Mouse (Mus musculus): Measurements from ENCODE around the gene Stmn1.

- TF ChIP-seq POLR2A (IDR thresholded peaks at IDR 0.05; ENCODE audit: low read depth, low read length) = no peak
- TF ChIP-seq CTCF (IDR thresholded peaks at IDR 0.05; ENCODE audit: extremely low read depth, insufficient read length, insufficient replicate concordance, low read depth, low read length) = no peak
These were observed 42.3 kb downstream of the Stmn1 start for GRCm38 (mm10) chr4:134510396-134510795.
